Mouse (Mus musculus): Measurements from ENCODE around the gene Fgf2. TPM values are rescaled to one million over a fixed set of nuclear protein-coding genes. Genes with fewer than 3 reads are reported as not detected.

Fgf2 gene
- polyA plus RNA-seq, 1 experiment from 2014 or later: 1.3 TPM

- H3K9me3 ChIP-seq (replicated peaks; ENCODE audit: low read length): no peaks in the 10 kb centered on the region
- no peak overlapping the region for H3K9ac ChIP-seq (ENCODE audit: low read depth, low read length)
- no peak overlapping the region for H3K4me2 ChIP-seq (ENCODE audit: low read length)
- no peaks in the 10 kb centered on the region for H3K27me3 ChIP-seq (ENCODE audit: insufficient read depth, low read length)
- H3K36me3 ChIP-seq (ENCODE audit: insufficient read depth, low read length): no peaks in the 10 kb centered on the region
- no peak overlapping the region for H3K27ac ChIP-seq
- H3K4me3 ChIP-seq (replicated peaks; ENCODE audit: low read depth, low read length): no peak overlapping the region
- TF ChIP-seq CTCF (IDR thresholded peaks at IDR 0.05; ENCODE audit: low read depth): no peak
- no peak for ATAC-seq (replicated peaks; ENCODE audit: low FRiP score, low read depth)
- no peaks in the 10 kb centered on the region for H3K4me1 ChIP-seq (replicated peaks; ENCODE audit: insufficient read depth, low read length)
- DNase-seq (ENCODE audit: low spot score): no peak
- WGBS: 87% methylated on average over 1 of the region's 1 CpGs
Observed at GRCm38 (mm10) chr3:37329963-37330362, 18.2 kb upstream of the Fgf2 start.

DNA sequence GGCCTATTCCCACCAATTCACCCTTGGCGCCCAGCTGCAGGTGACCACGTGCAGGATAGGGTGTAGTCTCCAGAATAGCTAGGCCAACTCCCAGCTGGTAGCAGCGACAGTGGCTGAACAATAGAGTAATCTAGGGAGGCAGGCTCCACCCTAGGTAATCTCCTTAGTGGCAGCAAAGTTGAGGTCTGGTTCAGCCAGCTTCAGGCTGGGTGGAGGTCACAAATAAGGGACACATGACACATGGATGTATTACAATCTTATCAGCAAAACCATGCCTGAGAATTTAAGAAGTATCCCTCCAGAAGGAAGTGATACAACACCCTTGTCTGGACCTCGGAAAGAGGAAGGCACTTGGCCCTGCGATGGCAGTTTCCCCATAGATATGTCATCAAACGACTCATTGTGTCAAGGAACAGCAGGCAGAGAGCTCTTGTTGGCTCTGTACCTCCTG is 16.1 kb upstream of the Fgf2 start:
- TF ChIP-seq CTCF (IDR thresholded peaks at IDR 0.05; ENCODE audit: low read depth): no peak
- Histone ChIP-seq H3K4me1 (replicated peaks; ENCODE audit: insufficient read depth, low read length) (no peaks in the 10 kb centered on the region), H3K27ac (no peak overlapping the region), H3K36me3 (ENCODE audit: insufficient read depth, low read length) (no peaks in the 10 kb centered on the region), H3K27me3 (ENCODE audit: insufficient read depth, low read length) (no peaks in the 10 kb centered on the region), H3K4me3 (replicated peaks; ENCODE audit: low read depth, low read length) (no peak overlapping the region), H3K9ac (ENCODE audit: low read depth, low read length) (no peak overlapping the region), H3K4me2 (ENCODE audit: low read length) (no peak overlapping the region), H3K9me3 (replicated peaks; ENCODE audit: low read length) (no peaks in the 10 kb centered on the region)
- DNase-seq (ENCODE audit: low spot score) (no peak), ATAC-seq (replicated peaks; ENCODE audit: low FRiP score, low read depth) (no peak)
- WGBS: 63% methylated on average over 6 of the region's 6 CpGs

- H3K27ac ChIP-seq: no peak overlapping the region
Observed at GRCm38 (mm10) chr3:37334053-37334452, 14.1 kb upstream of the Fgf2 start.

GRCm38 (mm10) chr3:37341110-37341509 is 7.0 kb upstream of the Fgf2 start:
- Histone ChIP-seq H3K4me1 (replicated peaks; ENCODE audit: insufficient read depth, low read length) (no peaks in the 10 kb centered on the region), H3K36me3 (ENCODE audit: insufficient read depth, low read length) (no peaks in the 10 kb centered on the region), H3K9me3 (replicated peaks; ENCODE audit: low read length) (no peaks in the 10 kb centered on the region), H3K27ac (no peak overlapping the region), H3K4me2 (ENCODE audit: low read length) (no peak overlapping the region), H3K9ac (ENCODE audit: low read depth, low read length) (no peak overlapping the region), H3K27me3 (ENCODE audit: insufficient read depth, low read length) (no peaks in the 10 kb centered on the region), H3K4me3 (replicated peaks; ENCODE audit: low read depth, low read length) (no peak overlapping the region)
- 69% methylated on average over 5 of the region's 5 CpGs for WGBS
- ATAC-seq (replicated peaks; ENCODE audit: low FRiP score, low read depth) (no peak), DNase-seq (ENCODE audit: low spot score) (no peak)
- TF ChIP-seq CTCF (IDR thresholded peaks at IDR 0.05; ENCODE audit: low read depth): peak; percentile 61

More at GRCm38 (mm10) chr3:37334053-37334452, 14.1 kb upstream of the Fgf2 start:
- Histone ChIP-seq H3K9ac (ENCODE audit: low read depth, low read length) (no peak overlapping the region), H3K4me3 (replicated peaks; ENCODE audit: low read depth, low read length) (no peak overlapping the region), H3K4me2 (ENCODE audit: low read length) (no peak overlapping the region), H3K9me3 (replicated peaks; ENCODE audit: low read length) (no peaks in the 10 kb centered on the region), H3K36me3 (ENCODE audit: insufficient read depth, low read length) (no peaks in the 10 kb centered on the region), H3K4me1 (replicated peaks; ENCODE audit: insufficient read depth, low read length) (no peaks in the 10 kb centered on the region), H3K27me3 (ENCODE audit: insufficient read depth, low read length) (no peaks in the 10 kb centered on the region)
- no peak for TF ChIP-seq CTCF (IDR thresholded peaks at IDR 0.05; ENCODE audit: low read depth)
- DNase-seq (ENCODE audit: low spot score) (no peak), ATAC-seq (replicated peaks; ENCODE audit: low FRiP score, low read depth) (no peak)
- WGBS: 89% methylated on average over 4 of the region's 4 CpGs

GRCm38 (mm10) chr3:37342811-37343210 is 5.3 kb upstream of the Fgf2 start:
- no peaks in the 10 kb centered on the region for H3K4me1 ChIP-seq (replicated peaks; ENCODE audit: insufficient read depth, low read length)
- no peaks in the 10 kb centered on the region for H3K9me3 ChIP-seq (replicated peaks; ENCODE audit: low read length)
- ATAC-seq (replicated peaks; ENCODE audit: low FRiP score, low read depth) (no peak), DNase-seq (ENCODE audit: low spot score) (no peak)
- 54% methylated on average over 5 of the region's 5 CpGs for WGBS
- H3K9ac ChIP-seq (ENCODE audit: low read depth, low read length): no peak overlapping the region
- H3K36me3 ChIP-seq (ENCODE audit: insufficient read depth, low read length): no peaks in the 10 kb centered on the region
- H3K27me3 ChIP-seq (ENCODE audit: insufficient read depth, low read length): no peaks in the 10 kb centered on the region
- no peak overlapping the region for H3K27ac ChIP-seq
- H3K4me2 ChIP-seq (ENCODE audit: low read length): no peak overlapping the region
- H3K4me3 ChIP-seq (replicated peaks; ENCODE audit: low read depth, low read length): no peak overlapping the region
- no peak for TF ChIP-seq CTCF (IDR thresholded peaks at IDR 0.05; ENCODE audit: low read depth)

DNA sequence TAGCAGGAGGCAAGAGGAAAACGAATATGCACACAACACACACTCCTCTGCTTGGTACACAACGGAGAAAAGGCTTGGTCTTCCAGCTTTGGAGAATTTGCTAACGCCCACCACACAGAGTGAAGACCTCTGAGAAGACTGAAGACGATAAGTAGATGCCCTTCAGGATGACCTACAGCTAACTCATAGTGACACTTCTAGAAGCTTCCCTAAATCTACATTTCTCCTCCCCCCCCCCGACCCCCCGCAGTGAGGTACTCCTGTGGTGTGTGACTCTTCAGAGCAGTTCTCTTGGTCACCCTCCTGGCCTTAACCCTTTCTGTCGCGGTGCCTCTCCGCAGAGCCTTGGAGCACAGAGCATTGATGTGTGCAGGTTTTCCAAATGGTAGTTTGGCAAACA is 475 bp upstream of the Fgf2 start:
- H3K4me2 ChIP-seq (ENCODE audit: low read length): peak overlapping the region; percentile 99
- H3K27me3 ChIP-seq (ENCODE audit: insufficient read depth, low read length): no peaks in the 10 kb centered on the region
- peak overlapping the region; percentile 69; the same call in 1 of the 2 replicates for H3K4me3 ChIP-seq (replicated peaks; ENCODE audit: low read depth, low read length)
- no peaks in the 10 kb centered on the region for H3K36me3 ChIP-seq (ENCODE audit: insufficient read depth, low read length)
- ATAC-seq (replicated peaks; ENCODE audit: low FRiP score, low read depth) (no peak), DNase-seq (ENCODE audit: low spot score) (no peak)
- H3K9me3 ChIP-seq (replicated peaks; ENCODE audit: low read length): no peaks in the 10 kb centered on the region
- no peak overlapping the region for H3K9ac ChIP-seq (ENCODE audit: low read depth, low read length)
- 0 out of 2 replicates have a peak, but pooled peaks cover 4% of the 10 kb centered on the region for H3K4me1 ChIP-seq (replicated peaks; ENCODE audit: insufficient read depth, low read length)
- H3K27ac ChIP-seq: no peak overlapping the region
- TF ChIP-seq CTCF (IDR thresholded peaks at IDR 0.05; ENCODE audit: low read depth): no peak
- 35% methylated on average over 9 of the region's 9 CpGs for WGBS

DNA sequence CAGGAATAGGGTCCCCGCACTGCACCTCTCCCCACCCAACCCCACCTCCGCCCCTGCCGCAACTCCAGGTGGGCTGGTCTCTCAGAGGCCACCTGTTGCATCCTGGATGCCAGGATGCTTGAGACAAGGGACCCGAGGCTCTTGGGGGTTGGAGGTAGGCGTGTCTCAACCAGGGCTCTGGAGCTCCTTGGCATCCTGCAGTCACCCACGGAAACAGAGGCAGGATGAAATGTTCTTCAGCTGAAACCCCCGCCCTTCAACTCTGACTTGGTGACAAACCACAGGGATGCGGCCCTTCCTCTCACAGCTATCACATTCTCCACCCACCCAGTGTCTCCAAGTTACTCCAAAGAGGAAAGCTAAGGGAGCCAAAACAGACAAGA is 1.0 kb downstream of the Fgf2 start:
- DNase-seq (ENCODE audit: low spot score): no peak
- 11% methylated on average over 8 of the region's 8 CpGs for WGBS
- ATAC-seq (replicated peaks; ENCODE audit: low FRiP score, low read depth): no peak

More for the DNA sequence above, 1.0 kb downstream of the Fgf2 start:
- peak overlapping the region; percentile 99 for H3K4me2 ChIP-seq (ENCODE audit: low read length)
- TF ChIP-seq CTCF (IDR thresholded peaks at IDR 0.05; ENCODE audit: low read depth): no peak
- 0 out of 2 replicates have a peak, but pooled peaks cover 4% of the 10 kb centered on the region for H3K4me1 ChIP-seq (replicated peaks; ENCODE audit: insufficient read depth, low read length)
- no peak overlapping the region for H3K27ac ChIP-seq
- no peaks in the 10 kb centered on the region for H3K27me3 ChIP-seq (ENCODE audit: insufficient read depth, low read length)
- no peaks in the 10 kb centered on the region for H3K36me3 ChIP-seq (ENCODE audit: insufficient read depth, low read length)
- peak overlapping the region; percentile 73 for H3K9ac ChIP-seq (ENCODE audit: low read depth, low read length)
- H3K4me3 ChIP-seq (replicated peaks; ENCODE audit: low read depth, low read length): peak overlapping the region; percentile 69
- no peaks in the 10 kb centered on the region for H3K9me3 ChIP-seq (replicated peaks; ENCODE audit: low read length)

Measured in kidney, postnatal 0 days (tissue).